Mouse (Mus musculus): ENCODE results near the gene Emilin1.

Emilin1 gene

DNA sequence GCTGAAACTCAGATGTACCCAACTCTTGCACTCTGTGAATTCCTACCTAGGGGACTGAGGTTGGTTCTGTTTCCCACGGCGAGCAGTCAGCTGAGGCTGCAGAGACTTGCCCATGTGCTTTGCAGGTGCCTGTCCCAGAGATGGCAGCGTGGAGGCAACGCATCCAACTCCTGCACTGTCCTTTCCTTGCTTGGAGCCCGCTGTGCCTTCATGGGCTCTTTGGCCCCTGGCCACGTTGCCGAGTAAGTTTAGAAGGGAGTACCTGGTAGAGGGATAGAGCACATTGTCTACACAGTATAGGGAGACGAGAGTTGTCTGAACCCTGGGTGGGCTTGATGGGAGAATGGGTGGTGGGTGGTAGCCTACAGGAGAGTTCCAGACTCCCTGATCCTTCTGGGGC lies 11.4 kb downstream of the Emilin1 start:
- no peak for DNase-seq (ENCODE audit: inconsistent age in 2 of 2, low spot score in 1 of 2)

DNA sequence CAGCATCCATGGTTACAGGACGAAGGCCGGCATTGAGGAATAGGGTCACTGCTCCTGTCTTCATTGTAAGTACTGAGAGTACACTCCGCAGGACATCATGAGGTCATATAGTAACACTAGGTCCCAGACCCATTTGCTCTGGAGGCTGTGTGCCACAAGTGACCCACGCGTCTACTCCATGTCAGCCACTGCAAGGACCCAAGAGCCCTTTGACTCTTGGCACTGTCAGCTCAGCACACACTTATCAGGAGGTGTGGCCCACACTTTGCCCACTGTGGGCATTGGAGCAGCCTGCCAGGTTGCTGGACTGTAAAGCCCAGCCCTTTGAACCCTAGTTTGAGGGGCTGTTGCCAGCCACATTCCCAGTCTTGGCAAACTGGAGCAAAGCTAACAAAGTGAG lies 12.0 kb downstream of the Emilin1 start:
- DNase-seq (ENCODE audit: inconsistent age in 2 of 2, low spot score in 1 of 2) = no peak

- DNase-seq (ENCODE audit: inconsistent age in 2 of 2, low spot score in 1 of 2) = no peak
These were observed 12.9 kb downstream of the Emilin1 start for GRCm38 (mm10) chr5:30926073-30926472.

DNA sequence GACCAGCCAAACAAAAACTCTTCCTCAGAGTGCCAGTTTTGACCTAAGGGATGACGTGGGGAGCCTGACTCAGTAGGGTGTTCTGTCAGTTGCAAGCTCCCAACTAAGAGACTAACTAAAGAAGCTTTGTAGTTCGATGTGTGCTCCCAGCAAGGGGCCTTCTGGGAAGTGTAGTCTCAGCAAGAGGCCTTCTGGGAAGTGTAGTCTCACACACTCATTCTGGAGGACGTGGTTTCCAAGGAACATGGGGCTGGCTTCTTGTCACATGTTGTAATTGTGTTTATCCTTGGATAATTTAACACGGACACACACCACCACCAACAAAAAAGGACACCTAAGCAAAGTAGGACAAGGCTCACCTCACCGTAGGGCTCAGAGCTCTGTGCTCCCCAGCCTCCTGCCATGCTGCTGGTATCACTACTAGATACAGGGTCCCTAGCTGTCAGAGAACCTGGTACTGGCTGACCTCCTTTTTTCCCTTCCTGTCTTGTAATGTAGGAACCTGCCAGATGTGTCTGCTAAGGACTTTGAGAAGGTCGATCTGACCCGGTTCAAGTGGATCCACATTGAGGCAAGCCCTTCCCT lies 14.8 kb downstream of the Emilin1 start:
- peak; percentile 59 to 83 for DNase-seq (ENCODE audit: inconsistent age in 2 of 2, low spot score in 1 of 2)

DNA sequence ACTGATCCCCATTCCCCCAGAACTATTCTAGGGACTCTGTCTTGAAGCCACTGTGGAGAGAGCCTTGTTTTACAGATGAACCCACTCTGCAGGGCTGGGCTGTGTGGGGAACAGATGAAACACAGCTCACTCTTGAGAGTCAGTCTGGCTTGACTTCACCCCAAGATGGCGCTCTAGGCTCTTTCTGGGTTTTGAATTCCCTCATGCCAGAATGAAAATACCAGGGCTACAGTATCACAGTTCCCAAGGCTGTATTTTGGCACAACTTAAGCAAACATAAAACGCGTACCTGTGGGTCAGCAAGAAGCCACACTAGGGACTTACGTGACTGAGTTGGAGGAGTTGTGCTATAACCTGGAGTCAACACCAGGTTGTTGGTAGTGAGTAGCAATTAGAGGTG lies 16.9 kb downstream of the Emilin1 start:
- DNase-seq (ENCODE audit: inconsistent age in 2 of 2, low spot score in 1 of 2) = peak; percentile 76 to 94

- DNase-seq (ENCODE audit: inconsistent age in 2 of 2, low spot score in 1 of 2) = peak in 1 of 2 experiments; percentile 21
These were observed 17.6 kb downstream of the Emilin1 start for GRCm38 (mm10) chr5:30930846-30931245.

DNA sequence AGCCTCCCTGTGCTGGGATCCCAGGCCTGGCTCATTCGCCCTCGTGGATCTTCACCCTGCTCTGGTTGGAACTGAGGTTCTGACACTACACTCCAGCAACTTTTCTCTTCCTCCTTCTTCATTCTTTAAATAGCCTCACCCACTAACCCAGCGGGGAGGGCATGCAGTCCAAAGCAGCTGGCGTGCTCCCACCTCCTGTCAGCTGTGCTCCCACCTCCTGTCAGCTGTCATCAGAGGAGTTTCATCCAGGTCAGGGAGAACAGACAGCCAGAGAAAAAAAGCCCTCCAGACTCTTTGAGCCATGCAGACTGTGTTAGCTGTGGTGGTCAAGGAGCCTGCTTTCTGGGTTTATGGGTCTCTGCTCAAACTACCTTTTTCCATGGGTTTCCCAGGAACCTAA lies 18.2 kb downstream of the Emilin1 start:
- peak in 1 of 2 experiments; percentile 17 for DNase-seq (ENCODE audit: inconsistent age in 2 of 2, low spot score in 1 of 2)

GRCm38 (mm10) chr5:30933705-30934104 lies 20.5 kb downstream of the Emilin1 start:
- no peak for DNase-seq (ENCODE audit: inconsistent age in 2 of 2, low spot score in 1 of 2)

GRCm38 (mm10) chr5:30934725-30935461 lies 21.7 kb downstream of the Emilin1 start:
- DNase-seq (ENCODE audit: inconsistent age in 2 of 2, low spot score in 1 of 2) = no peak

- peak in 1 of 2 experiments; percentile 48 for DNase-seq (ENCODE audit: inconsistent age in 2 of 2, low spot score in 1 of 2)
These were observed 29.8 kb downstream of the Emilin1 start for GRCm38 (mm10) chr5:30943004-30943403.

DNA sequence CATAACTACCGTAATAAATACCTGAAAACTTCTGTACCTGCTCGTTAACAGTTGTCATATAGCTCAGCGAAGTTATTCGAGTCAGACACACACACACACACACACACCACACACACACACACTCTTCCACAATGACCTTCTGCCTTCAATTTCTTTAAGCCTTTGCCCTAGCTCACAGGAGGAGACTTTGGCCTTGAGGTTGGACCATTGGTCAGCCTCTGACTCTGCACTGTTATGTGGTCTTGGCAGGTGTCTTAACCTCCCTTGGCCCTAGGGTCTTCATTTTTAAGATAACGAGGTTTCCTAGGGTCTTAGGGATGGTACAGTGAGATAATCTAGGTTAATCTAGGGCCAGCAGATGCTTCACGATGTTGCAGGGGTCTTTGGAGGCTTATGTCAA lies 31.1 kb downstream of the Emilin1 start:
- no peak for DNase-seq (ENCODE audit: inconsistent age in 2 of 2, low spot score in 1 of 2)

- DNase-seq (ENCODE audit: inconsistent age in 2 of 2, low spot score in 1 of 2) = peak; percentile 85 to 91
These were observed 32.0 kb downstream of the Emilin1 start, which contains the start of gene Cgref1 for GRCm38 (mm10) chr5:30944956-30945781. TSS of gene Cgref1 (minus strand) at chr5:30945591.

- peak in 1 of 2 experiments; percentile 22 for DNase-seq (ENCODE audit: inconsistent age in 2 of 2, low spot score in 1 of 2)
These were observed 35.4 kb downstream of the Emilin1 start for GRCm38 (mm10) chr5:30948620-30949019.

- DNase-seq (ENCODE audit: inconsistent age in 2 of 2, low spot score in 1 of 2) = peak; percentile 95 to 97
These were observed 36.6 kb downstream of the Emilin1 start for GRCm38 (mm10) chr5:30949654-30950326.

DNA sequence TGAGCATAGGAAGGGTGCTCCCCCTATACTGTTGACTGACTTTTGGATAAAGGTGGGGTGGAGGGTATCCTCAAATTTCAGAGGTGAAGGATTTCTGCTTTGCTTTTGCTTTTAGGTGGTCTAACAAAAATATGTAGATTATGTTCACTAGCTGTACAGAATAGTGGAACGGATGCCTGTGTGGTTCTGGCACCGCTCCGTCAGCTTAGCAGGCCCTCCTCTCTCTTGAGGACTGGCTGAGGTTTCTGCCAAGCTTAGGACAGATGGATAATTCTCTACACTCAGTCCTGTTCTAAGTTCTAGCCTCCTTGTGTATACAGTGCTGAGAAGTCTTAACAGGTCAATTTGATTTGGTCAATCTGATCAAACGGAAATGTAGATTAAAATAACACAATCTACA lies 37.2 kb downstream of the Emilin1 start:
- DNase-seq (ENCODE audit: inconsistent age in 2 of 2, low spot score in 1 of 2) = no peak

DNA sequence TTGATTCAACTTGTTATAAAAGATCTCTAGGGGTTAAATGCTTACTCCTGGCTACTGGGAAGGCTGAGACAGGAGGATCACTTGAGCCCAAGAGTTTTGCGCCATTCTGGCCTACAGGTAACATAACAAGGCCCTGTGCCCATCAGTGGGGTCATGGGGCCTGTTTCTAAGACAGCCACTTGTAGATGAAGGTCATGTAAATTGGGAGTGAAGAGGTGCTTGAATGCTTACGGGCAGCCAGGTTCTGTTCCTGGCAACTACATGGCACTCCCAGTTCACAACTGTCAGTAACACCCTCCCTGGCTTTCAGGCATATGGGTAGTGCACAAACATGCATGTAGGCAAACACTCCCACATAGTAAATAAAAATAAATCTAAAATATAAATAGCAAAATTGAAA lies 37.7 kb downstream of the Emilin1 start:
- DNase-seq (ENCODE audit: inconsistent age in 2 of 2, low spot score in 1 of 2) = peak in 1 of 2 experiments; percentile 45

DNA sequence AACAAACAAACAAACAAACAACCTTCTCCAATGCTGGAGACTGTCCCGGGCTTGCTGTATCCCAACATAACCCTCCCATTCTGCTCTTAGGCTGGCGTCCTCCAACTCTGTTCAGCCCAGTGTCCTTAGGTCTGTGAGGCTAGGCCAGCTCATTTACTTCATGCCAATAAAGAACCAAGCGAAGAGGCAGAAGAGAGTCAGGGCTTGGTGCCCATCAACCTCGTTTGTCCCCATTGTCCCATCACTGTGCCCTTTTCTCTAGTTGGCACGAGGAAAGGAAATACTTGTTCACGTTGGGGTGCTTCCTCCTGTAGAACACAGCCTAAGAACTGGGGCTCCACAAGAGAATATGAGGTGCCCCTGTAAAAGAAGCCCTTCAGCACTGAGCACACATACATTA lies 38.5 kb downstream of the Emilin1 start:
- no peak for DNase-seq (ENCODE audit: inconsistent age in 2 of 2, low spot score in 1 of 2)

- DNase-seq (ENCODE audit: inconsistent age in 2 of 2, low spot score in 1 of 2) = no peak
These were observed 39.3 kb downstream of the Emilin1 start for GRCm38 (mm10) chr5:30952551-30952950.

GRCm38 (mm10) chr5:30954065-30954464 lies 40.9 kb downstream of the Emilin1 start:
- peak in 1 of 2 experiments; percentile 27 for DNase-seq (ENCODE audit: inconsistent age in 2 of 2, low spot score in 1 of 2)

DNA sequence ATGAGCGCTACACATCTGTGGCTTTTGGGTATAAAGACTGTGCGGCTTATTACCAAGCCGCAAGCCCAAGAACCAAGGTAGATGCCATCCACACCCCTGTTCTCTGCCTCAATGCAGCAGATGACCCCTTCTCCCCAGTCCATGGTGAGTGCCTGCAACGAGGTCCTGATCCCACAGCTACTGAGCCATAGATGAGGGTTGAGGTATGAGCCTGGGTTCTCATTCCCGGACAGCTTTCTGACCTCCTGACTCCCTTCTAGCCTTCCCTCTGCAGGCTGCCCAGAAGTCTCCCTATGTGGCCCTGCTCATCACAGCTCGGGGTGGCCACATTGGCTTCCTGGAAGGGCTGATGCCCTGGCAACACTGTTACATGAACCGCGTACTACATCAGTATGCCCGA lies 41.4 kb downstream of the Emilin1 start:
- peak in 1 of 2 experiments; percentile 26 for DNase-seq (ENCODE audit: inconsistent age in 2 of 2, low spot score in 1 of 2)

- DNase-seq (ENCODE audit: inconsistent age in 2 of 2, low spot score in 1 of 2) = peak in 1 of 2 experiments; percentile 23
These were observed 42.5 kb downstream of the Emilin1 start for GRCm38 (mm10) chr5:30955751-30956150.
